Mouse (Mus musculus): ENCODE measurements around the gene Ktn1. TPM values are rescaled to one million over a fixed set of nuclear protein-coding genes. Genes with fewer than 3 reads are reported as not detected.

Ktn1 gene
- total and polyA plus RNA-seq, 2 experiments from 2014 or later, result 23.5 to 66.8 TPM

DNA sequence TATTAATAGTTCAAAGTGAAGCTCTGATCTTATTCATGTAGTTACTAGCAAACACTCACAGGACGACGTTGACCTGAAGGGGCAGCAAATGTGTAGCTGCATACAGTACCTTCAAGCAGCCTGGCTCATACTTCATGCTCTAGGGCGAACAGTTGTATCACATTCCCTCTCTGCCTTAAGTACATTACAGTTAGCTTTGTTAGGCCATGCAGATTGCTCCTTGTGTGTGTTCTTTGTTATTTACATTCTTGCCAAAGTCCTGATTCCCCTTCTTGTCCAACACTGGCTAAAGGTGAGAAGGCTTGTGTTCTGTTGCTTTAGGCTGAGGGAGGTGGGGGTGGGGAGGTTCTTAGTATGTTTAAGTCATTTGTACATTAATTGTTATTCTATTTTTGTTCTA lies 61.3 kb downstream of the Ktn1 start:
- ATAC-seq, result no peak
- Histone ChIP-seq H3K4me2 (ENCODE audit: low read depth, low read length) (no peak overlapping the region), H3K9me3 (ENCODE audit: low read length) (no peaks in the 10 kb centered on the region), H3K36me3 (ENCODE audit: insufficient read depth, low read length) (peaks cover 43% of the 10 kb centered on the region), H3K27ac (no peak overlapping the region), H3K9ac (replicated peaks; ENCODE audit: low read length) (no peak overlapping the region), H3K4me1 (ENCODE audit: insufficient read depth, low read length) (no peaks in the 10 kb centered on the region), H3K4me3 (ENCODE audit: low read length) (no peak overlapping the region), H3K27me3 (ENCODE audit: insufficient read depth, low read length) (no peaks in the 10 kb centered on the region)
- WGBS, result 89% methylated on average over 3 of the region's 3 CpGs
- TF ChIP-seq CTCF (IDR thresholded peaks at IDR 0.05; ENCODE audit: low read depth), result no peak
- DNase-seq (ENCODE audit: low spot score), result no peak

DNA sequence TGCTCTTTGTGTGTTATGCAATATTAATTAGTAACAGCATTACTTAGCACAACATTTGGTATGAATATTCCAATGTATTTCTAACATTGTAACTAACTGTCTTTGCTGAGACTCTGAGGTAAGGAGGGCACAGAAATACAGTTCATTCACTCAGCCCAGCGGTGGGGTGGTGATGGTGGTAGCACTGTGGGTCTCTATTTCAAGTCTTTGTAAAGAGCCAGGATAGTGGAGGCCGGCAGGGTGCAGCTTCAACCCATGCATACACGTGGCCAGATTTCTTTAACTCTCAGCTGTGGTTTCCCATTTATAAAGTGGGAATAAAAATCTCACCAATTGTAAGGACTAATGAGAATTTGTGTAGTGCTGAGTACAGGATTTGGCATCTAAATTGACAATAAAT lies 67.5 kb downstream of the Ktn1 start:
- Histone ChIP-seq H3K4me3 (ENCODE audit: low read length) (no peak overlapping the region), H3K9ac (replicated peaks; ENCODE audit: low read length) (no peak overlapping the region), H3K27ac (no peak overlapping the region), H3K27me3 (ENCODE audit: insufficient read depth, low read length) (no peaks in the 10 kb centered on the region), H3K4me1 (ENCODE audit: insufficient read depth, low read length) (no peaks in the 10 kb centered on the region), H3K36me3 (ENCODE audit: insufficient read depth, low read length) (peaks cover 11% of the 10 kb centered on the region), H3K9me3 (ENCODE audit: low read length) (no peaks in the 10 kb centered on the region), H3K4me2 (ENCODE audit: low read depth, low read length) (no peak overlapping the region)
- ATAC-seq (no peak), DNase-seq (ENCODE audit: low spot score) (no peak)
- TF ChIP-seq CTCF (IDR thresholded peaks at IDR 0.05; ENCODE audit: low read depth), result no peak
- WGBS, result 76% methylated on average over 3 of the region's 3 CpGs

DNA sequence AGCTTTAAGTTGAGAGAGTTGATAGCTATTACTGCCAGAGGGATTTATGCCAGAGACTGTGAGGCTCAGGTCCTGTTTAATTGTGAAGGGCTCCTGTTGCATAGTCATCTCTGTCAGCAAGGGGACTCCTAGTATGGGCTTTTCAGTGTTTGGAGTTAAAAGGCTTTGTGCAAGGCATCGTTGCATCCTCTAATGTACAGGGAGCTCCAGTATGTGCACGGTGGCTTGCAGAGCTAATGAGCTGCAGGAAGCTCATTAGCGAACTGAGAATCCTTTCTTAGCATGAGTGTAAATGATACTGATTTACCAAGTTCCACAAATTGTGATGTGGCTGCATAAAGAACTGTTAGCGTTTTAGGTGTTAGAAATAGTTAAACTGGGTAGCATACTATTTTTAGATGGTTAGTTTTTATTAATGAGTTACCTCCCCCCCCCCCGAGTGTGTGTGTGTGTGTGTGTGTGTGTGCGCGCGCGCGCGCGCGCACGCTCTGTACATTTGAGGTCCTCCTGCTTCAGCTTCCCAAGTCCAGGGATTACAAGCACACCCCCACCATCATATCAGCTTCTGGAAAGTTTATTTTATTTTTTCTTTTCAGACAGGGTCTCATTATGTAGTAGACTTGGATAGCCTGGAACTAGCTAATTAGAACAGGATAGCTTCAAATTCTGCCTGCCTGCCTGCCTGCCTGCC lies 69.8 kb downstream of the Ktn1 start:
- ATAC-seq, result no peak
- Histone ChIP-seq H3K4me3 (ENCODE audit: low read length) (no peak overlapping the region), H3K9me3 (ENCODE audit: low read length) (no peaks in the 10 kb centered on the region), H3K9ac (replicated peaks; ENCODE audit: low read length) (no peak overlapping the region), H3K4me2 (ENCODE audit: low read depth, low read length) (no peak overlapping the region), H3K36me3 (ENCODE audit: insufficient read depth, low read length) (peaks cover 6% of the 10 kb centered on the region), H3K27me3 (ENCODE audit: insufficient read depth, low read length) (no peaks in the 10 kb centered on the region), H3K27ac (no peak overlapping the region), H3K4me1 (ENCODE audit: insufficient read depth, low read length) (no peaks in the 10 kb centered on the region)
- no peak for TF ChIP-seq CTCF (IDR thresholded peaks at IDR 0.05; ENCODE audit: low read depth)
- DNase-seq (ENCODE audit: low spot score), result no peak
- WGBS, result 88% methylated on average over 14 of the region's 14 CpGs

GRCm38 (mm10) chr14:47720023-47720422 lies 71.8 kb downstream of the Ktn1 start:
- no peak for TF ChIP-seq CTCF (IDR thresholded peaks at IDR 0.05; ENCODE audit: low read depth)
- ATAC-seq (no peak), DNase-seq (ENCODE audit: low spot score) (no peak)
- Histone ChIP-seq H3K36me3 (ENCODE audit: insufficient read depth, low read length) (peaks cover 13% of the 10 kb centered on the region; the same call in 1 of the 2 replicates), H3K4me3 (ENCODE audit: low read length) (no peak overlapping the region), H3K9me3 (ENCODE audit: low read length) (no peaks in the 10 kb centered on the region), H3K9ac (replicated peaks; ENCODE audit: low read length) (no peak overlapping the region), H3K4me2 (ENCODE audit: low read depth, low read length) (no peak overlapping the region), H3K4me1 (ENCODE audit: insufficient read depth, low read length) (no peaks in the 10 kb centered on the region), H3K27ac (no peak overlapping the region), H3K27me3 (ENCODE audit: insufficient read depth, low read length) (no peaks in the 10 kb centered on the region)
- 94% methylated on average over 4 of the region's 4 CpGs for WGBS

GRCm38 (mm10) chr14:47723035-47723434 lies 74.8 kb downstream of the Ktn1 start:
- Histone ChIP-seq H3K4me3 (ENCODE audit: low read length) (no peak overlapping the region), H3K9ac (replicated peaks; ENCODE audit: low read length) (no peak overlapping the region), H3K36me3 (ENCODE audit: insufficient read depth, low read length) (peaks cover 37% of the 10 kb centered on the region), H3K4me2 (ENCODE audit: low read depth, low read length) (no peak overlapping the region), H3K4me1 (ENCODE audit: insufficient read depth, low read length) (no peaks in the 10 kb centered on the region), H3K9me3 (ENCODE audit: low read length) (no peaks in the 10 kb centered on the region), H3K27me3 (ENCODE audit: insufficient read depth, low read length) (no peaks in the 10 kb centered on the region), H3K27ac (no peak overlapping the region)
- no peak for TF ChIP-seq CTCF (IDR thresholded peaks at IDR 0.05; ENCODE audit: low read depth)
- ATAC-seq, result no peak
- no peak for DNase-seq (ENCODE audit: low spot score)

DNA sequence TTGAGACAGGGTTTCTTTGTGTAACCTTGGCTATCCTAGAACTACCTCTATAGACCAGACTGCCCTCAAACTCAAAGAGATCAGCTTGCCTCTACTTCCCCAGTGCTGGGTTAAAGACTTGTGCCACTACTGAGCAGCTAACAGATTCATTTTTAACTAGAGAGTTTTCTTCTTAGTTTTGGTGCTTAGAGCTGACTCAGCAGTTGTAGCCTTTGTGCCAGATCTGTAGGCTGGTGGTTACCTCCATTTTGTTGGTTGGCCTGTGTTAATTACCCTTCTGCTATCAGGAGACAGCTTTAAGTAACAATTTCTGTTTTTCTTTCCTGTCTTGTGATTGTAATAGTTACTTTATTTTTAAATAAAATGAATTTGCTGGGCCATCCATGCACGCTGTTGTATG lies 80.3 kb downstream of the Ktn1 start:
- Histone ChIP-seq H3K27ac (no peak overlapping the region), H3K27me3 (ENCODE audit: insufficient read depth, low read length) (no peaks in the 10 kb centered on the region), H3K4me3 (ENCODE audit: low read length) (no peak overlapping the region), H3K9ac (replicated peaks; ENCODE audit: low read length) (no peak overlapping the region), H3K9me3 (ENCODE audit: low read length) (no peaks in the 10 kb centered on the region), H3K4me1 (ENCODE audit: insufficient read depth, low read length) (no peaks in the 10 kb centered on the region), H3K4me2 (ENCODE audit: low read depth, low read length) (no peak overlapping the region), H3K36me3 (ENCODE audit: insufficient read depth, low read length) (peaks cover 69% of the 10 kb centered on the region)
- DNase-seq (ENCODE audit: low spot score) (no peak), ATAC-seq (no peak)
- WGBS, result 100% methylated on average over 1 of the region's 1 CpGs
- no peak for TF ChIP-seq CTCF (IDR thresholded peaks at IDR 0.05; ENCODE audit: low read depth)

DNA sequence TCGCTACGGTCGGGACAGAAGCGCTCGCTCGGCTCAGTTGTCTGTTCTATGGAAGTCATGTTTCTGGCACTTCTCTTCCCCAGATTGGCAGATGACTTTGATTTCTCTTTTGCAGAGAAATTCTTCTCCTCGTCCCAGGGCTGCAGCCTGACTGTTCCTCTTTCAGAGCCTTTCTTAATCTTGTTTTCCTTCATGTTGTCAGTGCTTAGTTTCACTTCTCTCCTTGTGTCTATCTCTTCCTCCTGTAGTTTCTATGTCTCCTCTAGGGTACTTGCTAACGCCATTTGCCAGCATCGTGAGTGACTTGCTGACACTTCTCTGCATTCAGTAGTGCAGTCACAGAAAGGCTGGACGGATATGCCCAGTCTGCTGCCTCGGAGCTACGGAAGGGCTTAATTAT lies 87.1 kb downstream of the Ktn1 start:
- Histone ChIP-seq H3K4me3 (ENCODE audit: low read length) (no peak overlapping the region), H3K9ac (replicated peaks; ENCODE audit: low read length) (no peak overlapping the region), H3K9me3 (ENCODE audit: low read length) (no peaks in the 10 kb centered on the region), H3K27me3 (ENCODE audit: insufficient read depth, low read length) (no peaks in the 10 kb centered on the region), H3K4me2 (ENCODE audit: low read depth, low read length) (no peak overlapping the region), H3K27ac (no peak overlapping the region), H3K36me3 (ENCODE audit: insufficient read depth, low read length) (peaks cover 48% of the 10 kb centered on the region), H3K4me1 (ENCODE audit: insufficient read depth, low read length) (no peaks in the 10 kb centered on the region)
- DNase-seq (ENCODE audit: low spot score), result no peak
- no peak for TF ChIP-seq CTCF (IDR thresholded peaks at IDR 0.05; ENCODE audit: low read depth)
- WGBS, result 94% methylated on average over 12 of the region's 12 CpGs
- no peak for ATAC-seq

Data from hindbrain, postnatal 0 days (tissue).